Mouse (Mus musculus) stomach, embryonic 14.5 days (tissue): Measurements from ENCODE around the gene Otof. TPM values are rescaled to one million over a fixed set of nuclear protein-coding genes. Genes with fewer than 3 reads are reported as not detected.

Source experiments
- ATAC-seq: fragments of 200-750 bp; cut with Nextera tagmentation; 2 replicates; pipeline ENCODE4 v1.8.0; 2017; ENCODE audit warnings: low read depth, moderate TSS enrichment; ENCODE audit not compliant: insufficient number of reproducible peaks, insufficient read depth, low FRiP score
- H3K27ac ChIP-seq: fragments of 300-500 bp; sonication (generic); 2 replicates; pipeline ENCODE4 v1.5.1; 2014; ENCODE audit warnings: mild to moderate bottlenecking, low read length, moderate library complexity, mixed read lengths
- H3K27me3 ChIP-seq: fragments of 300-500 bp; sonication (generic); 2 replicates; pipeline ENCODE4 v1.6.1; 2014; ENCODE audit warnings: low read length, control low read depth, mixed read lengths; ENCODE audit not compliant: control insufficient read depth, insufficient read depth
- H3K36me3 ChIP-seq: fragments of 300-500 bp; sonication (generic); 2 replicates; pipeline ENCODE4 v1.6.1; 2014; ENCODE audit warnings: mild to moderate bottlenecking, control low read depth, low read length, moderate library complexity, mixed read lengths; ENCODE audit not compliant: control insufficient read depth, insufficient read depth
- H3K4me1 ChIP-seq: fragments of 300-500 bp; sonication (generic); 2 replicates; pipeline ENCODE4 v1.6.1; 2014; ENCODE audit warnings: low read length, control low read depth, mixed read lengths; ENCODE audit not compliant: control insufficient read depth, insufficient read depth
- H3K4me2 ChIP-seq: fragments of 300-500 bp; sonication (generic); replicated peaks from 2 replicates; pipeline ENCODE4 v1.6.1; 2014; ENCODE audit warnings: low read depth, low read length, control low read depth
- H3K4me3 ChIP-seq: fragments of 300-500 bp; sonication (generic); 2 replicates; pipeline ENCODE4 v1.5.1; 2014; ENCODE audit warnings: low read depth, low read length, control low read depth
- H3K9ac ChIP-seq: fragments of 300-500 bp; sonication (generic); replicated peaks from 2 replicates; pipeline ENCODE4 v1.6.1; 2014; ENCODE audit warnings: low read depth, mild to moderate bottlenecking, control low read depth, low read length, moderate library complexity, mixed read lengths
- H3K9me3 ChIP-seq: fragments of 300-500 bp; sonication (generic); 2 replicates; pipeline ENCODE4 v1.6.1; 2016; ENCODE audit warnings: low read depth, low read length, control low read depth; ENCODE audit not compliant: control insufficient read depth
- WGBS: fragments of 180-500 bp; shearing (Covaris S2); extraction: QIAGEN DNeasy Blood & Tissue Kit; methylation state at CpG from one replicate; pipeline ENCODE4 v1.1.7; 2014; 5-methylcytosine and 5-hydroxymethylcytosine counted together
- polyA plus RNA-seq: library from polyadenylated mRNA; unstranded; fragments of >200 nt; fragmentation: Nextera tagmentation; extraction: Ambion mirVana; gene quantifications from 2 replicates; pipeline ENCODE4 v1.2.1, GENCODE M21; 2014

The Otof gene
- polyA plus RNA-seq, 1 experiment from 2014 or later: 0.48 TPM

- ATAC-seq: no peak
- Histone ChIP-seq H3K27me3 (no peaks in the 10 kb centered on the region), H3K9ac (no peak overlapping the region), H3K27ac (no peak overlapping the region), H3K9me3 (no peaks in the 10 kb centered on the region), H3K36me3 (no peaks in the 10 kb centered on the region), H3K4me2 (no peak overlapping the region), H3K4me1 (no peaks in the 10 kb centered on the region; the same call in 1 of the 2 replicates), H3K4me3 (no peak overlapping the region)
- WGBS: 55% methylated on average over 5 of the region's 5 CpGs
Observed at GRCm38 (mm10) chr5:30343886-30344285, 117.8 kb downstream of the Otof start.

- peak overlapping the region; percentile 50 for H3K4me2 ChIP-seq
- no peak overlapping the region for H3K9ac ChIP-seq
- H3K4me1 ChIP-seq: no peaks in the 10 kb centered on the region; the same call in 1 of the 2 replicates
- ATAC-seq: peak; percentile 78; the same call in 1 of the 2 replicates
- no peaks in the 10 kb centered on the region for H3K27me3 ChIP-seq
- H3K27ac ChIP-seq: no peak overlapping the region
- no peaks in the 10 kb centered on the region for H3K9me3 ChIP-seq
- H3K4me3 ChIP-seq: peak overlapping the region; percentile 11; the same call in 1 of the 2 replicates
- no peaks in the 10 kb centered on the region for H3K36me3 ChIP-seq
- 4% methylated on average over 9 of the region's 9 CpGs for WGBS
Observed at GRCm38 (mm10) chr5:30343107-30343506, 118.6 kb downstream of the Otof start.

DNA sequence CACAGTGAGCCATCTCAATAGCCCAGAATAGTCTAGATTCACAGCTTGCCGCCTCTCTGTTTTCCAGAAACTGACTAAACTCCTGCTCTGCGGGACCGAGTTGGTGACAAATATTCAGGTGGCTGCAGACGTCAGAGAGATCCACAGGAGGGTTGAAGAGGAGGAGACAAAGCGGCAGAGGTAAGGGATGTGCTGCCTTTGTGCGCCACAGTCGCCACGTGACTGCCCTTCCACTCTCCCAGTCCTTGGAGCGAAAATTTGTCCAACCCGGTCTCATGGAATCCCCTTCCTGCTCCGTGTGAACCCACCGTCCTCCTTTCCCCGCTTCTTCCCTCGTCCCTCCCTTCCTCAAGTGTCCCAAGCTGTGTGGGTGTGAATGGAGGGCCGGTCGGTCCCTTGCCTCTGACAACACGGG lies 119.1 kb downstream of the Otof start:
- ATAC-seq: peak; percentile 42; the same call in 1 of the 2 replicates
- peak overlapping the region; percentile 11; the same call in 1 of the 2 replicates for H3K4me3 ChIP-seq
- H3K9ac ChIP-seq: no peak overlapping the region
- H3K9me3 ChIP-seq: no peaks in the 10 kb centered on the region
- 5% methylated on average over 17 of the region's 17 CpGs for WGBS
- H3K4me2 ChIP-seq: peak overlapping the region; percentile 50
- no peaks in the 10 kb centered on the region; the same call in 1 of the 2 replicates for H3K4me1 ChIP-seq
- H3K27ac ChIP-seq: no peak overlapping the region
- no peaks in the 10 kb centered on the region for H3K27me3 ChIP-seq
- H3K36me3 ChIP-seq: no peaks in the 10 kb centered on the region

DNA sequence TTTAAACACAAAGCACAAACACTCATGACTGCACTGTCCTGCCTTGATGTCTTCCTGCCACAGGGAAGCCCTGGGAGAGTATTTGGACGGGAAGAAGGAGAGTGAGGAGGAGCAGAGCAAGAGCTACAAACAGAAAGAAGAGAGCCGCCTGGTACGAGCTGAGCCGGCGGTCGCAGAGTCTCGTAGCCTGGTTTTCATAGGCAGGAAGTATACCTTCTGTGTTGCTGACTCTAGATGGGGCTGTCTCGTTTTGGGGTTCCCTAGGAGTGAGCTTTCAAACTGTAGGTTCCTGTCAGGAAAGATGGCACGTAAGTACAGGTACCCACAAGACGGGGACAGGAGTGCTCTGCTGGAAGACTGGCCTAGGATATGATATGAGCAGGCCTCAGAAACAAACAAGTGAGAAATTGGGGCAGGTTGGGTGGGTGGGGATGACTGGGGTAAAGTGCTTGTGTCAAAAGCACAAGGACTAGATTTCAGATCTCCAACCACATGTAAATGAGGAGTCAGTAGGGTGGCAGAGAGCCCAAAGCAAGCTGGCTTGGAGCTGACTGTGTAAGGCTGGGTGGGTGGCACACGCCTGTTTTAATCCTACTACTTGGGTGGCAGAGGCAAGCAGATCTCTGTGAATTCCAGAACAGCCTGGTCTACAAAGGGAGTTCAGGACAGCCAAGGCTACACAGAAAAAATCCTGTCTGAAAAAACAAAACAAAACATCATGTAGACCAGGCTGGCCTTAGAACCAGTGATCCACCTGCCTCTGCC lies 119.9 kb downstream of the Otof start:
- Histone ChIP-seq H3K4me2 (no peak overlapping the region), H3K36me3 (no peaks in the 10 kb centered on the region), H3K9me3 (no peaks in the 10 kb centered on the region), H3K27ac (no peak overlapping the region), H3K4me1 (no peaks in the 10 kb centered on the region; the same call in 1 of the 2 replicates), H3K27me3 (no peaks in the 10 kb centered on the region), H3K4me3 (no peak overlapping the region), H3K9ac (no peak overlapping the region)
- WGBS: 81% methylated on average over 11 of the region's 11 CpGs
- no peak for ATAC-seq

GRCm38 (mm10) chr5:30340815-30341214 lies 120.9 kb downstream of the Otof start:
- no peak overlapping the region for H3K27ac ChIP-seq
- 77% methylated on average over 5 of the region's 5 CpGs for WGBS
- H3K9me3 ChIP-seq: no peaks in the 10 kb centered on the region
- H3K4me3 ChIP-seq: no peak overlapping the region
- H3K4me1 ChIP-seq: no peaks in the 10 kb centered on the region; the same call in 1 of the 2 replicates
- no peaks in the 10 kb centered on the region for H3K36me3 ChIP-seq
- no peak for ATAC-seq
- no peak overlapping the region for H3K9ac ChIP-seq
- H3K27me3 ChIP-seq: no peaks in the 10 kb centered on the region
- no peak overlapping the region for H3K4me2 ChIP-seq

Other genes with a start within 250 kb of the Otof start
- gene Selenoi, start 229.4 kb downstream of the Otof start, polyA plus RNA-seq: 23.9 and 24.4 TPM in 2 replicates
- 0.60 and 0.64 TPM in 2 replicates for gene Drc1, start 180.5 kb downstream of the Otof start, polyA plus RNA-seq
- not detected in 2 replicates for gene 1700001C02Rik, start 4.1 kb upstream of the Otof start, polyA plus RNA-seq
- not detected in 2 replicates for gene Cib4, start 83.9 kb upstream of the Otof start, polyA plus RNA-seq
- gene Kcnk3, start 126.2 kb upstream of the Otof start, polyA plus RNA-seq: 13.0 and 13.5 TPM in 2 replicates
- 28.5 and 29.8 TPM in 2 replicates for gene Slc35f6, start 186.0 kb upstream of the Otof start, polyA plus RNA-seq
- 264 and 303 TPM in 2 replicates for gene Cenpa, start 204.8 kb upstream of the Otof start, polyA plus RNA-seq
- gene Dpysl5, start 249.6 kb upstream of the Otof start, polyA plus RNA-seq: 10.3 and 11.0 TPM in 2 replicates